In genomic region chr10:87861104-87861455, GRCm38 (mm10) we compare ENCODE assay signal across 10 mouse cellular contexts. TPM values are rescaled to one million over a fixed set of nuclear protein-coding genes. Genes with fewer than 3 reads are reported as not detected.
DNase-seq lines count a peak whose midpoint lies in the region; ATAC-seq and TF ChIP-seq lines count a peak whose summit lies in the region.
"Had no signal": no experiment of that assay in that cellular context is flagged by ENCODE, and none has a peak within 500 bp of the region (broad histone marks: within the 10 kb centered on the region; RNA-seq: fewer than 3 reads in every experiment).

No protein-coding gene starts in this region.

- H3K27me3 ChIP-seq in E14TG2a.4 (ENCODE audit: insufficient read depth, low read length), result peaks cover 48% of the 10 kb centered on the region
- no peaks in the 10 kb centered on the region for H3K27me3 ChIP-seq in heart, postnatal 0 days (ENCODE audit: control insufficient read depth, insufficient read depth, low read length)
- H3K27me3 ChIP-seq in liver, postnatal 0 days (ENCODE audit: insufficient read depth, low read length), result no peaks in the 10 kb centered on the region

- no peak for TF ChIP-seq CTCF in gastrocnemius, adult 2 months (IDR thresholded peaks at IDR 0.05)
- TF ChIP-seq CTCF in E14TG2a.4 (conservative IDR thresholded peaks at IDR 0.05; ENCODE audit: low read length), result no peak
- no peak for TF ChIP-seq CTCF in heart, postnatal 0 days (IDR thresholded peaks at IDR 0.05; ENCODE audit: low read depth)
- no peak for TF ChIP-seq CTCF in liver, postnatal 0 days (IDR thresholded peaks at IDR 0.05; ENCODE audit: low read depth)

- 73% methylated on average over 6 of the region's 6 CpGs for WGBS in heart, postnatal 0 days
- WGBS in liver, postnatal 0 days (ENCODE audit: insufficient replicate concordance), result 64% methylated on average over 6 of the region's 6 CpGs

- TF ChIP-seq EP300 in heart, postnatal 0 days (IDR thresholded peaks at IDR 0.05; ENCODE audit: low read depth), result no peak
- TF ChIP-seq EP300 in liver, postnatal 0 days (IDR thresholded peaks at IDR 0.05; ENCODE audit: low read depth), result no peak

- intact Hi-C loops in gastrocnemius, adult 2 months (cut with DNase I), result no loop called here

- H3K27ac ChIP-seq in gastrocnemius, adult 2 months, result peak overlapping the region; percentile 82
- H3K27ac ChIP-seq in heart, postnatal 0 days (ENCODE audit: low read depth), result peak overlapping the region; percentile 86
- no peak overlapping the region for H3K27ac ChIP-seq in liver, postnatal 0 days (ENCODE audit: low read depth)

- H3K4me1 ChIP-seq in E14TG2a.4 (replicated peaks; ENCODE audit: low read depth, low read length), result peaks cover 28% of the 10 kb centered on the region
- H3K4me1 ChIP-seq in heart, postnatal 0 days (ENCODE audit: control insufficient read depth, insufficient read depth), result peaks cover 36% of the 10 kb centered on the region
- H3K4me1 ChIP-seq in liver, postnatal 0 days (ENCODE audit: insufficient read depth), result peaks cover 10% of the 10 kb centered on the region

- no peaks in the 10 kb centered on the region for H3K9me3 ChIP-seq in E14TG2a.4 (ENCODE audit: low read length)
- H3K9me3 ChIP-seq in heart, postnatal 0 days (replicated peaks; ENCODE audit: control insufficient read depth, low read length), result no peaks in the 10 kb centered on the region
- H3K9me3 ChIP-seq in liver, postnatal 0 days (ENCODE audit: low read length), result no peaks in the 10 kb centered on the region

- no peak for ATAC-seq in heart, postnatal 0 days (ENCODE audit: insufficient read depth, low read depth)
- no peak for ATAC-seq in liver, postnatal 0 days
- ATAC-seq: activated CD4-positive, CD25-positive, alpha-beta regulatory T cell, adult 4 months had no signal

- H3K9ac ChIP-seq in heart, postnatal 0 days (replicated peaks; ENCODE audit: low read depth, low read length), result peak overlapping the region; percentile 73
- no peak overlapping the region for H3K9ac ChIP-seq in liver, postnatal 0 days (replicated peaks)

- H3K36me3 ChIP-seq in E14TG2a.4 (ENCODE audit: insufficient read depth, low read length), result no peaks in the 10 kb centered on the region
- peaks cover 6% of the 10 kb centered on the region; the same call in 1 of the 2 replicates for H3K36me3 ChIP-seq in heart, postnatal 0 days (replicated peaks; ENCODE audit: control insufficient read depth, insufficient read depth, low read length)
- no peaks in the 10 kb centered on the region for H3K36me3 ChIP-seq in liver, postnatal 0 days (replicated peaks; ENCODE audit: insufficient read depth, low read length)

- H3K4me3 ChIP-seq in gastrocnemius, adult 2 months, result peak overlapping the region; percentile 75
- H3K4me3 ChIP-seq in E14TG2a.4 (replicated peaks; ENCODE audit: low read length), result 0 out of 2 replicates have a peak overlapping the region, but pooled peaks have one; percentile 65
- H3K4me3 ChIP-seq in heart, postnatal 0 days (ENCODE audit: low read depth, low read length), result peak overlapping the region; percentile 69
- peak overlapping the region; percentile 42 for H3K4me3 ChIP-seq in liver, postnatal 0 days (ENCODE audit: low read depth, low read length)
- H3K4me3 ChIP-seq: erythroblast, embryonic 14.5 days had no signal

- DNase-seq in gastrocnemius, adult 2 months, result no peak
- DNase-seq in gastrocnemius, adult 18-20 months (ENCODE audit: low spot score), result no peak
- DNase-seq in heart, postnatal 0 days (ENCODE audit: low spot score), result no peak
- no peak for DNase-seq in liver, postnatal 0 days
- DNase-seq in layer of hippocampus, adult 9-10 months (ENCODE audit: low spot score), result no peak
- DNase-seq in left cerebral cortex, adult 9 months (ENCODE audit: low spot score in 2 of 2), result no peak
- no peak for DNase-seq in gastrocnemius, postnatal 4 days (ENCODE audit: low spot score in 2 of 2)

- H3K4me2 ChIP-seq in heart, postnatal 0 days (ENCODE audit: low read depth, low read length), result peak overlapping the region; percentile 75
- H3K4me2 ChIP-seq in liver, postnatal 0 days (ENCODE audit: low read depth, low read length), result peak overlapping the region; percentile 51

RNA-seq across cellular contexts. Expression of gene Igf1, which starts 3.0 kb away (rescaled TPM):
- 10 to 100 TPM; 17.9 to 18.9 TPM for total RNA-seq in gastrocnemius, adult 2 months (2021)
- total RNA-seq in gastrocnemius, adult 18-20 months (2021), result 1 to 10 TPM; 6.8 to 9.4 TPM
- total RNA-seq in heart, postnatal 0 days (2014; rRNA removed; ENCODE audit: low replicate concordance), result 10.0 and 12.6 TPM in 2 replicates
- 23.4 and 26.8 TPM in 2 replicates for polyA plus RNA-seq in heart, postnatal 0 days (2015; fragmentation: Nextera tagmentation; extraction: Ambion mirVana)
- 34.1 and 42.3 TPM in 2 replicates for polyA plus RNA-seq in liver, postnatal 0 days (2015; fragmentation: Nextera tagmentation; extraction: Ambion mirVana)
- 100 to 1,000 TPM; 178 TPM for total RNA-seq in gastrocnemius, postnatal 4 days (2021)

Comparison
In these comparisons a context has a peak if more than half of its experiments do, and no peak if none do; other contexts are left out.
1. RNA of gene Igf1, which starts 3.0 kb away (total RNA-seq): 178 TPM in gastrocnemius, postnatal 4 days; 17.9 to 18.9 TPM in gastrocnemius, adult 2 months, 10.0 to 12.6 TPM in heart, postnatal 0 days and 6.8 to 9.4 TPM in gastrocnemius, adult 18-20 months; every median in the first group is over 4 times any median in the second.
2. Peak in every context shown above with its lines, with median percentiles within 50 percentile points of each other: H3K4me3 ChIP-seq.